Mouse (Mus musculus): ENCODE measurements around the gene Cyth1. TPM values are rescaled to one million over a fixed set of nuclear protein-coding genes. Genes with fewer than 3 reads are reported as not detected.

Cyth1 gene
- polyA plus RNA-seq, 1 experiment from 2014 or later = 16.4 TPM

DNA sequence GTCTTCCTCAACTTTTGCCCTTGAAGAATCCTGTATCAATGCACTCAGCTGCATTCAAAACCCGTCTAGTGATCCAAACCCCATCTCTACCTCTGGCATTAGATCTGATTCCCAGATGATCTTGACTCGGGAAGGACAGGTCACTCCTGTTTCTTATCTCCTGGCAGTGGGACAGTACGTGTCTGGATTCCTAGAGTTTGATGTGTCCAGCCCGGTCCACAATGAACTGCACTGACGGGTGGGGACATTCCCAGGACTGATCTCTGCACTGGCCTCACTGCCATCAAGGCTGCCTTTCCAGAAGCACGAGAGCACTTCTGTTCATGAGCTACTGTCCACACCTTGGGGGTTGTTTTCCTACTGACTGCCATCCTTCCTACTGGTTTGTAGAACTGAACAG, 31.9 kb downstream of the Cyth1 start:
- 80% methylated on average over 6 of the region's 6 CpGs for WGBS
- Histone ChIP-seq H3K27me3 (no peaks in the 10 kb centered on the region), H3K9ac (no peak overlapping the region), H3K9me3 (replicated peaks) (no peaks in the 10 kb centered on the region), H3K27ac (no peak overlapping the region), H3K4me2 (no peak overlapping the region), H3K4me3 (replicated peaks) (no peak overlapping the region), H3K4me1 (peaks cover 28% of the 10 kb centered on the region), H3K36me3 (no peaks in the 10 kb centered on the region)
- ATAC-seq (replicated peaks; ENCODE audit: low FRiP score) = no peak

DNA sequence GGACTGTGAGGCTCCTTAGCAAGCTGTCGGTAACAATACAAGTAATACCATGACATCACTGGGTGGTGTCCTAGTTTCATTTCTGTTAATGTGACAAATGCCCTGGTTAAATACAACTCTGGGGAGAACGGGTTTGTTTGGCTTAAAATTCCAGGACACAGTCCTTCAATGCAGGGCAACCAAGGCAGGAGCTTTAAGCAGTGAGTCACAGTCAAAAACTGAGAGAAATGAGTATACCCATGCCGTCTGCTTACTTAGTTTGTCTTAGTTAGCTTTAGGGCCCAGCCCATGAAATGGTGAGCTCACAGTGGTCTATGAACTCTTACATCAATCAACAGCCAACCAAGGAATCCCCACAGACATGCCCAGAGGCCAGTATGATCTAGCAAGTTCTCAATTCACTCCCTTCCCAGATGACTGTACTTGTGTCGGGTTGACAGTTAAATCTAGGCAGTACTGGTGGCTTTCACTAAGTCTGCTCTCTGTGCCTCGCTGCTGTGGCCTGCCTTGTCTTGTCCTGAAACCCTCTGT, 32.4 kb downstream of the Cyth1 start:
- H3K27me3 ChIP-seq = no peaks in the 10 kb centered on the region
- WGBS = 75% methylated on average over 5 of the region's 5 CpGs
- H3K9ac ChIP-seq = no peak overlapping the region
- no peak overlapping the region for H3K4me3 ChIP-seq (replicated peaks)
- ATAC-seq (replicated peaks; ENCODE audit: low FRiP score) = no peak
- H3K4me1 ChIP-seq = peaks cover 32% of the 10 kb centered on the region
- H3K4me2 ChIP-seq = no peak overlapping the region
- no peaks in the 10 kb centered on the region for H3K9me3 ChIP-seq (replicated peaks)
- H3K27ac ChIP-seq = no peak overlapping the region
- no peaks in the 10 kb centered on the region for H3K36me3 ChIP-seq

DNA sequence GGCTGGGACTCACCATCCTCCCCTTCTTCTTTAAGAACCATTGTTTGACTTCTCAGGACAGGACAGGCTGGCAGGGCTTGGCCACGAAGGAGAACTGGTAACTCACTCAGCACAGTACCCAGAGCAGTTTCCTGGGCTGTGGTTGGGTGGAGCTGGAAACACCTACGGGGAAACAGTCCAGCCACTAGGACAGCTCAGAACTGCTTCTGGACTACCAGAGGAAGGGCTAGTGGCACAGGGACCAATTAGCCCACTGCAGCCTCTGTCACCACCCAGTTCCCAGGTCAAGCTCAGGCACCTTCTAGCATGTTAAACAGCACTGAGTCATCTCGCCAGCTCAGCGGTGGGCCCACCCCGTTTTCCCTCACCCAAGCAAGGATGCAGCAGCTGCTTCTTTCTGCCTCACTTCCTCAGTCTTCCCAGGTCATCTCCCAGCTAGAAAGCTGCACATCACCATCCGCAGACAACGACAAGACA, 35.7 kb downstream of the Cyth1 start:
- H3K4me3 ChIP-seq (replicated peaks) = no peak overlapping the region
- no peaks in the 10 kb centered on the region for H3K36me3 ChIP-seq
- no peaks in the 10 kb centered on the region for H3K27me3 ChIP-seq
- H3K9ac ChIP-seq = no peak overlapping the region
- ATAC-seq (replicated peaks; ENCODE audit: low FRiP score) = 0 out of 2 replicates have a peak, but pooled peaks have one; percentile 31
- WGBS = 55% methylated on average over 7 of the region's 7 CpGs
- peaks cover 59% of the 10 kb centered on the region for H3K4me1 ChIP-seq
- peak overlapping the region; percentile 69 for H3K27ac ChIP-seq
- no peaks in the 10 kb centered on the region for H3K9me3 ChIP-seq (replicated peaks)
- no peak overlapping the region for H3K4me2 ChIP-seq

DNA sequence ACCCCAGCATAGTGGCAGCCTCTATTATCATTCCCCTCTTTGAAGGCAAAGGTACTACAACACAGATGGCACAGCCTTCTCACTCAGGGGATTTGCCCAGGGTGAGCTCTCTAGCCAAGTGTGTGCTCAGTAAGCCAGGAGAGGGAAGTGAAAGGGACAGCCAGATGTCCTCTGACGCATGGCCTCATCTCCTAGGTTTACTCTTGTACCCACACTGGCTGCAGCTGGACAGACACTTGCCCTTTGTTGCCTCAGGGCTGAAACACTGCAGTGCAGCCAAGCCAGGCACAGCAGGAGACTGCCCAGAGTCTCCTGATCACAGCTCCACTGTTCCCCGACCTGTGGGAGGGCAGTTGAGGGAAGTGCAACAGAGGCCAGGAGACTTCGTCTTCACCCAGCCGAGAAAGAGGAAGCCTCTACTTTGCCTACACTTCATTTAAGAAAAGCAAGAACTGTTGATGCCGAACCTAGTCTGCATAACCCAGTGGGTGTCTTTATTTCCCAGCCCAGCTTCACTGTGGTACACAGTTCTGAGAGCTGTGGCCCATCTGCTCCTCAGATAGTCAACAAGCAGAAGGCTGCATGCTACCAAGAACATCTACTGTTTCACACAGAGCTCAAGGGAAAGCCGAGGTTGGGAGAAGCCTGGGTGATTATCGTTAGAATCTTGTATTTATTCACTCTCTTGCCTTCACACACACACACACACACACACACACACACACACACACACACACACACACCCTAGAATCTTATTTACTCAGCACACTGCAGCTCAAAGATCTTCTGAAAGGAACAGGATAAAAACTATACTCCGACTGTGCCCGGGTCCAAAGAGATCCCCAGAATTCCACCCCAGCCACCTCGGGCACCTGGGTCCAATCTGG, 36.4 kb downstream of the Cyth1 start:
- H3K4me2 ChIP-seq = no peak overlapping the region
- no peak overlapping the region for H3K4me3 ChIP-seq (replicated peaks)
- ATAC-seq (replicated peaks; ENCODE audit: low FRiP score) = peak; percentile 65; the same call in 1 of the 2 replicates
- WGBS = 45% methylated on average over 10 of the region's 10 CpGs
- no peaks in the 10 kb centered on the region for H3K27me3 ChIP-seq
- H3K9ac ChIP-seq = no peak overlapping the region
- H3K27ac ChIP-seq = peak overlapping the region; percentile 69
- no peaks in the 10 kb centered on the region for H3K36me3 ChIP-seq
- H3K4me1 ChIP-seq = peaks cover 64% of the 10 kb centered on the region
- no peaks in the 10 kb centered on the region for H3K9me3 ChIP-seq (replicated peaks)

DNA sequence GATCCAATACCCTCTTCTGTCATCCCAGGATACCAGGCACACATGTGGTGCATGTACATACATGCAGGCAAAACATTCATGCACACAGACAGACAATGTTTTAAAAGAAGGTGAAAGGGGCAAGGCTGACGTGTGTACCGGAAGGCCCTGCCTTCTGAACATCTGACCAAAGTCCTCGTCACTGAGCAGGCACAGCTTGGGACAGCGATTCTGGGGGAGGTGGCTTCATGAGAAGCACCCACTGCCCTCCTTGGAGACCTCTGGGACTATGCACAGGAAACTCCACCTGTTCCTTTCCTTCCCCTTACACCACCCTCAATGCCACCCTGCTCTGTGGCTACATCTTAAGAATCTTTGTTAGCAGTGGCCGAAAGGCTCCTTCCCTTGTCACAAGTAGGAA, 37.4 kb downstream of the Cyth1 start:
- no peak for ATAC-seq (replicated peaks; ENCODE audit: low FRiP score)
- Histone ChIP-seq H3K4me3 (replicated peaks) (no peak overlapping the region), H3K27ac (no peak overlapping the region), H3K27me3 (no peaks in the 10 kb centered on the region), H3K9ac (no peak overlapping the region), H3K36me3 (no peaks in the 10 kb centered on the region), H3K4me1 (peaks cover 59% of the 10 kb centered on the region), H3K4me2 (no peak overlapping the region), H3K9me3 (replicated peaks) (no peaks in the 10 kb centered on the region)
- WGBS = 81% methylated on average over 5 of the region's 5 CpGs

DNA sequence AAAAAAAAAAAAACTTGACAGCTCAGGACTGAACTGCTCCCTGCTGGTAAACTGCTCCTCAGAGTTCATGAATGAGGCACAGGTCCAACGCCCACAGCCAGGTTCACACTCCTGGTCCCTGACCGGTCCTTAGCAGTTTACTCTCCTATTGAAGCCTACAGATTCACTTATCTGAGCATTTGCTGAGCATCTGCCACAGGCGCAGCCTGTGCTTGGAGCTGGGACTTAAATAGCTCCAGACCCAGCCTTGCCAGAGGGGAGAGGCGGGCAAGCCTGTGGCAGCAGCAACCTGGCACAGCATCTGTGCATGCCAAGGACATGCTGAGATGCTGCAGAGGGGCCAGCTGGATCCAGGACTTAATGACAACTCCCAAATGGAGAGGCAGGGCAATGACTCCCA, 38.3 kb downstream of the Cyth1 start:
- no peak for ATAC-seq (replicated peaks; ENCODE audit: low FRiP score)
- Histone ChIP-seq H3K9ac (no peak overlapping the region), H3K27ac (no peak overlapping the region), H3K4me1 (peaks cover 60% of the 10 kb centered on the region), H3K36me3 (no peaks in the 10 kb centered on the region), H3K4me3 (replicated peaks) (no peak overlapping the region), H3K27me3 (no peaks in the 10 kb centered on the region), H3K4me2 (no peak overlapping the region), H3K9me3 (replicated peaks) (no peaks in the 10 kb centered on the region)
- WGBS = 88% methylated on average over 4 of the region's 4 CpGs

DNA sequence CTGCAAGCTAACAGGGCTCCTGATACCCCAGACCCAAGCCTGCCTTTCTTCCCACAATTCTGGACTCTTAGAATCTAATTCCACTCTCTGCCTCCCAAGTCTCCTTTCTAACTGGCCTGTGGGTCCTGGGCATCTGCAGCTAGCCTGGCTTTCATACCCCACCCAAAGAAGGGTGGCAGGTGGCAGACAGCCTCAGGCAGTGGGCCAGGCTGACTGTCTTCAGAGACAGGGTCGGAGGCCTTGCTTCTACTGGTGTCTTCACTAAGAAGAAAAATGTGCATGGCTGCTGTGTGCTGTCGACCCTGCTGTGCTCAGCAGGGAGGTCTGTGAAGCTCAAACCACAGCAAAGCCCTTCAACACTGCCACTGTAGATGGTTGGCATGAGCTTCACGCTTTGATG, 39.0 kb downstream of the Cyth1 start:
- 68% methylated on average over 3 of the region's 3 CpGs for WGBS
- H3K9ac ChIP-seq = no peak overlapping the region

DNA sequence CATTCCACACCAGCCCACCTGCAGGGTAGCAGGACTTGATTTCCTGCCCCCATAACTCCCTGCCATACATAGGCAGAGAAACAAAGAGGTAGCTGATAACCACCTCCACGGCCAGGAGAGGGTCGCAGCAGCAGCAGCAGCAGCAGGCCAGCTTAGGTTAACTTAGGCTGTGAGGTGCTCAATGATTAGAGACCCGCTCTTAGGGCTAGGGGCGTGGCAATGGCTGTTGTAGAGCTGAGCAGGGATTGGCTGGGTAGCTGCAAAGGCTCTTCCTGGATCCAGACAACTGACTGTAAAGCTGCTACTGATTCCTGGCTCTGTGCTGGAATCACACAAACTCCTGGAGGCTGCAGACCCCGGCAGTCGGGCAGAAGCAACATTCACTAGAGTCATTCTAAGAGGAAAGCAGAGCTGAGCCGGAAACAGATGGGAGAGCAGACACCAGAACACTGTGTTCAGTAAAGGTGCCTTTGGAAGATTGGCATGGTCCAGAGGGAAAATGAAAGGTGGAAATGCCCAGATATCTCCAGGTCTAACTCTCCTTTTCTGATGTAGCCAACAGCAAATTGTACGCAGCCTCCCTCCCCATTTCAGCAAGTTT, 39.6 kb downstream of the Cyth1 start:
- no peak overlapping the region for H3K9ac ChIP-seq
- peak overlapping the region; percentile 75 for H3K27ac ChIP-seq
- 16% methylated on average over 8 of the region's 8 CpGs for WGBS
- no peaks in the 10 kb centered on the region for H3K9me3 ChIP-seq (replicated peaks)
- no peaks in the 10 kb centered on the region for H3K36me3 ChIP-seq
- peaks cover 60% of the 10 kb centered on the region for H3K4me1 ChIP-seq
- 0 out of 2 replicates have a peak overlapping the region, but pooled peaks have one; percentile 14 for H3K4me2 ChIP-seq
- H3K4me3 ChIP-seq (replicated peaks) = no peak overlapping the region
- peak; percentile 41; the same call in 1 of the 2 replicates for ATAC-seq (replicated peaks; ENCODE audit: low FRiP score)
- no peaks in the 10 kb centered on the region for H3K27me3 ChIP-seq

More for the DNA sequence above, 39.0 kb downstream of the Cyth1 start:
- Histone ChIP-seq H3K4me1 (peaks cover 60% of the 10 kb centered on the region), H3K36me3 (no peaks in the 10 kb centered on the region), H3K4me2 (no peak overlapping the region), H3K9me3 (replicated peaks) (no peaks in the 10 kb centered on the region), H3K27me3 (no peaks in the 10 kb centered on the region), H3K4me3 (replicated peaks) (no peak overlapping the region), H3K27ac (peak overlapping the region; percentile 75; the same call in 1 of the 2 replicates)
- ATAC-seq (replicated peaks; ENCODE audit: low FRiP score) = no peak

DNA sequence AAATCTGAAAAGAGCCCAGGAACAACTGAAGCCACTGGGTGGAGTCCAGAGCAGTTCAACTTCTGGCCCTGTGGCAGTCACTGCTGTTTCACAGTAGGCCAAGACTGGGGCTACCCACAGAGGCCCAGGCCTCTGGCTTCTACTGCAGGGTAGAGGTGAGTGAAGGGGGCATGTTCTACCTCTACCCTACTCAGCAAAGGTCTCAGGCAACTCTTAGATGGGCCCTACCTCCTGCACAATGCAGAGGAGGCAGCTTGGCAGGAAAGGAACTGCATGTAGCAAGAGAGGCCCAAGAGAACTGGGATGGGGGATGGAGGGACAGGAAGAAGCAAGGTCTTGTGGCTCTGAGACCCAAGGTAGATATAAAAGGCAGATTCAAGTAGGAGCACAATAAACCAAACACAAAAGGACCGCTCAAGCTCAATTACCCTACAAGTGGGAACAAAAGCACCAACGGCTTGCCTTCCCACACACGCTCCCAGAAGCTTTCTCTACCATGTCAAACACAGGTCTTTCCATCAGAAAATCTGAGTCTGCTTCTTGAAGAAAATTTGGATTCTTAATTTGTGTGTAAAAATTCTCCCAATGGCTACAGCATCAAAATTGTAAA, 40.9 kb downstream of the Cyth1 start:
- ATAC-seq (replicated peaks; ENCODE audit: low FRiP score) = no peak
- H3K4me3 ChIP-seq (replicated peaks) = no peak overlapping the region
- H3K27ac ChIP-seq = no peak overlapping the region
- no peak overlapping the region for H3K9ac ChIP-seq
- H3K27me3 ChIP-seq = no peaks in the 10 kb centered on the region
- no peaks in the 10 kb centered on the region for H3K36me3 ChIP-seq
- WGBS = 71% methylated on average over 3 of the region's 3 CpGs
- peaks cover 68% of the 10 kb centered on the region for H3K4me1 ChIP-seq
- H3K9me3 ChIP-seq (replicated peaks) = no peaks in the 10 kb centered on the region
- no peak overlapping the region for H3K4me2 ChIP-seq

DNA sequence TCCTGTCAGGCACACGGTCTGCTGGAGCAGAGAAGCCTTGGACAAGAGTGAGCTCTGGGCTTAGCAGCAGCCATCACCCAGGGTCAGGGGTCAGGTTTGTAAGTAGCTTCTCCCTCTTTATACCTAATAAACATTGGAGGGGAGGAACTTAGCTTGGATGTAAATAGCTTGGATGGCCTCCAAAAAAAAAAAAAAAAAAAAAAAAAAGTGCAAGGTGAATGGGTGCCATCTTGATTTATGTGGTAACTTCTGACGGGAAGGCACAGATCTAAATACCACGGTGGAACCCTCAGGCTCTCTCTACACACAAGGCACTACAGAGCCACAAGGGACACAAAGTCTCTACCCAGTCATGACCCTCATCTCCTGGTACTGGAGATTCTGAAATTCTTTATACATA, 42.1 kb downstream of the Cyth1 start:
- Histone ChIP-seq H3K9ac (no peak overlapping the region), H3K9me3 (replicated peaks) (no peaks in the 10 kb centered on the region), H3K4me3 (replicated peaks) (no peak overlapping the region), H3K4me2 (no peak overlapping the region), H3K36me3 (no peaks in the 10 kb centered on the region), H3K27me3 (no peaks in the 10 kb centered on the region), H3K27ac (no peak overlapping the region), H3K4me1 (peaks cover 69% of the 10 kb centered on the region)
- 26% methylated on average over 3 of the region's 3 CpGs for WGBS
- ATAC-seq (replicated peaks; ENCODE audit: low FRiP score) = no peak

DNA sequence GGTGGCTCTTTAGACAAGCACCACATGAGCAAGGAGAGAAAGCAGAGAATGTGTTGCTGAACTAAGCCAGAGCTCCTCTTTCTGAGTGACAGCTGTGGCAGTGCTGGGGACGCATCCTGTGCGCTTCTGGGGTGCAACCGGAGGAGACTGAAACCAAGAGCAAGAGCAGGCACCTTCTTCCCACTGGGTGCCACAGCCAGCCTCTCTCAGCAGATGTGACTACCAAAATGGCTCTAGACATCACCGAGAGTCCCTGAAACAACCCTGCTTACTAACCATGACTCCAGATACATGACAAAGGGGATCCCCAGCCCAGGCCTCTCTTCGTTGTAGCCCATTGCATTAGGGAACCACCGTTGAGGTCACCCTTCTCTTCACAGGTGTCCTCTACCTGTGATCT, 44.9 kb downstream of the Cyth1 start:
- Histone ChIP-seq H3K27ac (no peak overlapping the region), H3K4me1 (peaks cover 72% of the 10 kb centered on the region), H3K9ac (no peak overlapping the region), H3K4me3 (replicated peaks) (no peak overlapping the region), H3K27me3 (no peaks in the 10 kb centered on the region), H3K4me2 (no peak overlapping the region), H3K36me3 (no peaks in the 10 kb centered on the region), H3K9me3 (replicated peaks) (no peaks in the 10 kb centered on the region)
- 87% methylated on average over 6 of the region's 6 CpGs for WGBS
- no peak for ATAC-seq (replicated peaks; ENCODE audit: low FRiP score)

All from kidney, embryonic 15.5 days (tissue).